Mouse (Mus musculus) thymus, postnatal 25 days (tissue): Measurements from ENCODE around the gene Zfp982.
"Not testable (repeated sequence)": the region's sequence is repeated elsewhere in the genome, so short reads cannot be mapped to it uniquely, and the experiment has no call there.

Experiments
- DNase-seq: peaks from one replicate; pipeline ENCODE4 v3.0.0; 2022

Zfp982 gene

GRCm38 (mm10) chr4:147492117-147492516 is at the start of gene Zfp982:
Zfp982 (plus strand) TSS chr4:147492417.
- DNase-seq: not testable (repeated sequence)

DNA sequence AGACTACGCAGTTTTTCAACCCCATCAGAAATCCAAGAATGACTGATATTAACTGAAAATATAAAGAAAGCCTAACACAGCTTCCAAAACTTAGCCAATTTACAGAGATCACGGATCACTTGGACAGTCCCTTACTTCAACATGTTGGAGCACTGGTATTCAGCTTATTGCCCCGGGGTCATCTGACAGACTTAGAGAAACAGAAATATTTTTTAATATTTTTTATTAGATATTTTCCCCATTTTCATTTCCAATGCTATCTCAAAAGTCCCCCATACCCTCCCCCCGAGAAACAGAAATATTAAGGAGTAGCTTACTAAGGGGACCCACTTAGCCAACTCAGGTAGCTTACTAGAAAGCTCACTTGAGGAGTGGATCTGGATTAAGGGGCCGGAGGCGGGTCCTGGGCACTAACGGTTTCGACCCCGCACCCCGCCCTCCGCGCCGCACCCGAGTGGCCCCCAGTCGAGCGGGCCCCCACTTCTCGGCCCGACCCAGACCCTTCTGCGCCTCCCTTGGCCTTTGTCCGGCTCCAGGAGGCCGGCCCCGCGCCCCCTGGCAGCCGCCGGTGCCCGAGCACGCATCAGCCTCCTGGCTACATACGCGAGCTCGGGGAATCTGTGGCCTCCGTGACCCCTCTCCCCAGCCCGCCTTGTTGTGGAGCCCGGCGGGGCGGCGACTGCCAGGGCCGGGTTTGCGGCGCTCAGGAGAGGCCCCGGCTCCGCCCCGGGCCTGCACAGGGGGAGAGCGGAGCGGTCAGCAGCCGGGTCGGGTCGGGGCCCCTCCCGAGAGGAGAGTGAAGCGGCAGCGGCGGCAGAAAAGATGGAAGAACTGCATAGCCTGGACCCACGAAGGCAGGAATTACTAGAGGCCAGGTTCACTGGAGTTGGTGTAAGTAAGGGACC is 49.3 kb upstream of the Zfp982 start:
- DNase-seq: not testable (repeated sequence)

GRCm38 (mm10) chr4:147443554-147443927 is 48.7 kb upstream of the Zfp982 start:
- not testable (repeated sequence) for DNase-seq

DNA sequence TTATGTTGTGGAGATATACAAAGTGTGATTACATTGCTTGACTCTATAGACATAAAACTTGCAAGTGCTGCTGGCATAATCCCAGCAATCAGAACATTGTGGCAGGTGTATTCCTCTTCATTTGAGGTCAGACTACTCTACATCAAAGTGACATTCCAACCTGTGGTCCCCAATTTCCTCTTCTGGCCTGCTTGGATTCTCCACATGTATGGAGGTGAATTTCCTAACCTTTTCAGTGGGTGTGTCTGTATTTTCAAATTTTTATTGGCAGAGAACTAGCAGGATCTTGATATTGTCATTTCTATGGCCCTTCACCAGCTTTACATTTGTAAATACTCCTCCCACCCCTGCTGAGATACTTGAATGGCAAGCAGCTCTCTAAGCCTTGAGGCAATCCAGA is 46.8 kb upstream of the Zfp982 start:
- not testable (repeated sequence) for DNase-seq

DNA sequence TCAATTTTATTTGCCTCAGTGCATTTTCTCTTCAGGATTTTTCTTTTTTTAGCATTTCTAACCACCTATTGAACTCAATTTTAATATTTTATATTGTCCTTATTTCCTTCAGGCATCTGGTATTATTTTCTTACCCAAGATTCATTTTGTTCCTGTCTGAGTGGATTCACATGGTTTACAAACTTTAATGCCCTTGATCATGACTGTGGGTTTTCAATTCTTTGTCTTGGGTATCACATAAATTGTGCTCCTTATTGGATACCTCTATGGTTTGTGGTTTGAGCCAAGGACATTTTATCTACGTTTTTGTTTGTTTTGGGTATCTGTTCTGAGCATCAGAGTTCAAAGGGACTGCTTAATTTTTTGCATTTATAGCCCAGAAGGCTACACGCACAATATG is 43.9 kb upstream of the Zfp982 start:
- DNase-seq: no peak

DNA sequence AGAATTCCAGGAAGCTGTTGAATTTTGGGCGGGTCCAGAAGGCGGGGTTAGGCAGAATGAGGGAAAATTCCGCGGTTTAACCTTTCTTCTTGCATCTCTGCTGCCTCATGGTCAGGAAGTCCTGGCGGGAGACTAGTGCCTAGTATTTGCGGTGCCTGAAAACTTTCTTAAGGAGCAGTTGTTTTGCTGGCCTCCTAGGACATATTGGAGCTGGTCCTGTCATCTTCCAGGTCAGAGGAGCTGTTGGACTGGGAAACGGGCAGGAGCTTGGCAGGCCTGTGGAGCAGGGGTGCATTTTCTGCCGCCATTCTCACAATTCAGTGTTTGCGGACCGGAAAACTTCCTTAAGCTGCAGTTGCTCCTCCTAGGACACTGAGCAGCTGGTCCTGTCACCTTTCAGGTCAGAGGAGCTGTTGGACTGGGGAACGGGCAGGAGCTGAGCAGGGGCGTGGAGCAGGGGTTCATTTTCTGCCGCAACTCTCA is 43.1 kb upstream of the Zfp982 start:
- DNase-seq: no peak

DNA sequence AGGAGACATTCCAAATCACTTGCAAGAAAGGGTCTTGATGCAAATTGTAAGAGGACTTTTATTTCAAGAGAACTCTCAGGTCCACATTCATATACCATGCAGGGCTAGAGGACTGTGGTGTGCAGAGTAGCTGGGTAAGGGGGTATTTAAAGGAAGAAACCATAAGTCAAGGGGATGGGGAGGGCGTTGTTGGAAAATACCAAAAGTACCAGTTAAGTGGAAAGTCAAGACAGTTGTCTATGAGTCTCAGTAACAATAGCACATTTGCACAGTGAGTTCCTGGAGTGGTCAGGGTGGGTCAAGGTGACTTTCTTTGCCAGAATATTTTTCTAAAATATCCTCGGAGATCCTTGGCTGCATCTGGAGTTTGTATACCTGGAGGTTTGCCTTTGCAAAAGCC is 42.2 kb upstream of the Zfp982 start:
- not testable (repeated sequence) for DNase-seq

GRCm38 (mm10) chr4:147467207-147467606 is 25.0 kb upstream of the Zfp982 start:
- DNase-seq: not testable (repeated sequence)

GRCm38 (mm10) chr4:147498772-147499613 is 6.8 kb downstream of the Zfp982 start:
- not testable (repeated sequence) for DNase-seq

- no peak for DNase-seq
Measured at GRCm38 (mm10) chr4:147509174-147509573, 17.0 kb downstream of the Zfp982 start.

DNA sequence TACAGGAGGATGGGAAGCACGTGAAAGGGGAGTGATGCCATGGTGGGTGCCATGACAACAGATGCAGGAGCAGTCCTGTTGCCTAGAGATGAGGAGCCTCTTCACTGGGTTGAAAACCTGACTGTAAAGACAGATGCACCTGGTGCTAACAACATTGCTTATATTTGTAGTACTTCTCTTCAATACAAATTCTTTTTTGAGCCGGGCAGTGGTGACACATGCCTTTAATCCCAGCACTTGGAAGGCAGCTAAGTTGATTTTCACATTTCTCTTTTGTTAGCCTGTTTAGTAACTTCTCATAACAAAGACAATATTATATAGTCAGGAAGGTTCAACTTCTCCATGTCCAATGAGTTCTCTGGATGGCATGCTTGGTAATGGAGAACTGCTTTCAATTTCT is 26.8 kb downstream of the Zfp982 start:
- DNase-seq: no peak

GRCm38 (mm10) chr4:147520100-147520499 is 27.9 kb downstream of the Zfp982 start:
- no peak for DNase-seq

- no peak for DNase-seq
Measured at GRCm38 (mm10) chr4:147525125-147525524, 32.9 kb downstream of the Zfp982 start.

DNA sequence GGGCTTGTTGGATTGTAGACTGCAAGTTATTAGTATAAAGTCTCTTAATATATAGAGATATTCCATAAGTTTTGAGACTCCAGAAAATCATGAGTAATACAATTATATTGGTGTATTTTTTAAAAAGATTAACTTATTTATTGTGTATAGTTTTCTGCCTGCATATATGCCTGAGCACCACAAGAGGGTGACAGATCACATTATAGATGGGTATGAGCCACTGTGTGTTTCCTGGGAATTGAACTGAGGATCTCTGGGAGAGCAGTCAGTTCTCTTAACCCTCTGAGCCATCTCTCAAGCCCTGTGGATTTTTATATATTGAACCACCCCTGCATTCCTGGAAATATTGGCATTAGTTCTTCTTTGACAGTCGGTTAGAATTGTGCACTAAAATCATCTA is 38.1 kb downstream of the Zfp982 start:
- DNase-seq: no peak

- DNase-seq: not testable (repeated sequence)
Measured at GRCm38 (mm10) chr4:147535916-147536315, 43.7 kb downstream of the Zfp982 start.

DNA sequence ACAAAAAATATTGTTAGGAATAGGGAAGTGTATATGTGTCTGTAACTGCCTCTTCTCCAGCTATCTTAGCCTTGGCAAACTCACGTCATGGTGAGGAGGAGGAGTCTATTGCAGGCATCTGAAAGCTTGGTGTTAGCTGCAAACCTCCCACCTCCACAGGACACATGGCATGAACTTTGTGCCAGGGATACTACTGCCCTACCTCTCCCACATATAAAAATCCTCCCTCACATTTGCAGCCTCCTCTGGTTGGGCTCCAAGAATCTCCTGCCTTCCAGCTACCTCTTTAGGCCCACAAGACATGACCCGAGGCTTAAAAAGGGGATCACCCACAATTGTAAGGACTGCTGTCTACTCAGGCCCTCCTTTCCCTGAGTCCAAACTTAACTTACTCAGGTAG is 45.5 kb downstream of the Zfp982 start:
- DNase-seq: no peak

GRCm38 (mm10) chr4:147539918-147540317 is 47.7 kb downstream of the Zfp982 start, which contains the start of gene Gm16503:
Gm16503 (plus strand) TSS chr4:147540218.
- not testable (repeated sequence) for DNase-seq

GRCm38 (mm10) chr4:147541105-147541504 is 48.9 kb downstream of the Zfp982 start:
- DNase-seq: no peak

GRCm38 (mm10) chr4:147553071-147553470 is 60.9 kb downstream of the Zfp982 start, which contains the start of gene Zfp985:
Zfp985 (plus strand) TSS chr4:147553277.
- DNase-seq: not testable (repeated sequence)

- not testable (repeated sequence) for DNase-seq
Measured at GRCm38 (mm10) chr4:147554361-147554760, 62.1 kb downstream of the Zfp982 start.

DNA sequence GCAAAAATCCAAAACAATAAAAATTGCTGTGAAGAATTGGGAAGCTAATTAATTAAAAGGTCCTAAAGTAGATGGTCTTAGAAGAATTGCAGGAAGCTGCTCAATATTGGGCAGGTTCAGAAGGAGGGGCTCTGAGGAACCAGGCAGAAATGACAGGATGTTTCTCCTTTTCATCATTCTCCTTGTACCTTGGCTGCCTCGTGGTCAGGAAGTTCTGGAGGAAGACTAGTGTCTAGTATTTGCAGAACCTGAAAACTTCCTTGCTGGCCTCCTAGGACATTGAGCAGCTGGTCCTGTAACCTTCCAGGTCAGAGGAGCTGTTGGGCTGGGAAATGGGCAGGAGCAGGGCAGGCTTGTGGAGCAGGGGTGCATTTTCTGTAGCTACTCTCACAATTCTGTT is 64.7 kb downstream of the Zfp982 start:
- not testable (repeated sequence) for DNase-seq

DNA sequence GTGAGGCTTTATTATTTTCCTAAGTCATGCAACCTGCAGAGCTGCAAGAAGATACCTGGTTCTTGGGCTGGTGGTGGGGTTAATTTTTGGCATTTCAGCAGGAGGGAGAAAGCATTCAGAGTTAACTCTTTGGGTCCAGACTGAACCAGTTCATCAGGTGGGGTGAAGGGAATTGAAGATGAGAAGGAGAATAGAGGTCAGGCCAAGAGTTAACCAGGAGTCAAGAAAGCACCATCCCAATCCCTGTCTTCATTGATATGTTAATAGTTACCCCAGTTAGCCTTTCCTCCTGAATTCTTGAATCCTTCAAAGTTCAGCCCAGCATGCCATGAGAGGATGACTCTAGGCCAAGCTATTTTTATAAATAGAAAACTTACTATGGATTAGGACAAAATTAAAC is 65.8 kb downstream of the Zfp982 start:
- not testable (repeated sequence) for DNase-seq

DNA sequence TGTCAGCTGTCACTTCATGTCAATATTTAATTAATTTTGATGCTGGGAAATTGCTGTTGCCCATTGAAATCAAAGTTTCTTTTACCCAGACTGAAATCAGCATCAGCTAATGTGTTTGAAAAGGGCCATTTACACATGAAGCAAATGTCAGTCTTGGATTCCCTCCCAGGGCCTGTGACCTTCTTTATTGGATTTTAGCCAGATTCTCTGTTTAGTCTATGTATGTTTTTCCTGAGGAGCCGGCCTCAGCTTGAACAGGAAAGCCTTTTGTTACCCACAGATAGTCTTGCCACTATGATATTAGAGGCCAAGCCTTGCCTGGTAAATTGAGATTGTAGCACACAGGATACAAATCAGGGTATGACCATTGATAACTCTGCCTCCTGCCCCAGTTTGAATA is 66.9 kb downstream of the Zfp982 start:
- not testable (repeated sequence) for DNase-seq
